Mouse (Mus musculus) liver, embryonic 14.5 days (tissue): ENCODE data around the gene Esm1.

Experiments
- CTCF ChIP-seq: IDR thresholded peaks from 2 replicates; pipeline ENCODE4 v1.5.1; 2016; ENCODE audit warnings: antibody characterized with exemption, low read depth, control low read depth
- EP300 ChIP-seq: IDR thresholded peaks from 2 replicates; pipeline ENCODE4 v1.6.1; 2016; ENCODE audit warnings: antibody characterized with exemption, low read depth

DNA sequence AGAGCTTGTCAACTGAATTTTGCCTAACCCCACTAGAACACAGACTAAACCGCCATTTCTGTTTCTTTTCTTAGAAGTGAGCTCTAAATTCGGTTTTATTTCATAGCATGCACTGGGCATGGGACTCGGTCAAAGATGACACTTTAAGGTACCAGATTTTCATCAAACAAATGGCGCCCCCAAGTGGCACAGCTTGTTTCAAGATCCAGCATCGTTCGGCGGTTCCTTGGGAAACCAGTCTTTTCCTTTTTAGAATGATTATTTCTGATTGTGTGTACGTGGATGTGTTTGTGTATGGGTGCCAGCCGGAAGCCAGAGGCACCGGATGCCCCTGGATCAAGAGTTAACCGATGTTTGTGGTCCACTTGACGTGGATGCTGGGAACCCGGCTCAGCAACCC, 55.8 kb downstream of the Esm1 start:
- TF ChIP-seq CTCF (peak; percentile 42), EP300 (no peak)
